Mouse (Mus musculus) kidney, adult 2 months (tissue): ENCODE results near the gene Rab20. TPM values are rescaled to one million over a fixed set of nuclear protein-coding genes. Genes with fewer than 3 reads are reported as not detected.
"Not testable (repeated sequence)": the region's sequence is repeated elsewhere in the genome, so short reads cannot be mapped to it uniquely, and the experiment has no call there.

ENCODE experiments used
- DNase-seq: peaks from one replicate; pipeline ENCODE4 v3.0.0; 2021
- H3K27ac ChIP-seq: fragments of 200-500 bp; 2 replicates; pipeline ENCODE4 v1.5.1; 2012; ENCODE audit warnings: low read depth, low read length, control low read depth, inconsistent platforms; ENCODE audit not compliant: insufficient read depth
- H3K27me3 ChIP-seq: fragments of 200-500 bp; replicated peaks from 2 replicates; pipeline ENCODE4 v1.6.1; 2012; ENCODE audit warnings: mild to moderate bottlenecking, moderate library complexity, low read length, inconsistent platforms; ENCODE audit not compliant: control insufficient read depth, insufficient read depth
- H3K36me3 ChIP-seq: fragments of 200-500 bp; 2 replicates; pipeline ENCODE4 v1.6.1; 2012; ENCODE audit warnings: mild to moderate bottlenecking, moderate library complexity, low read length, inconsistent platforms; ENCODE audit not compliant: control insufficient read depth, insufficient read depth
- H3K4me1 ChIP-seq: fragments of 200-500 bp; 2 replicates; pipeline ENCODE4 v1.6.1; 2011; ENCODE audit warnings: low read length; ENCODE audit not compliant: control insufficient read depth, insufficient read depth
- H3K4me3 ChIP-seq: fragments of 200-500 bp; 2 replicates; pipeline ENCODE4 v1.5.1; 2011; ENCODE audit warnings: mild to moderate bottlenecking, low read depth, low read length, control low read depth; ENCODE audit not compliant: insufficient read depth
- CTCF ChIP-seq: fragments of 200-500 bp; conservative IDR thresholded peaks from 2 replicates; pipeline ENCODE4 v1.5.1; 2011; ENCODE audit warnings: low read depth, mild to moderate bottlenecking, control low read depth, low read length, moderate library complexity, mixed read lengths; ENCODE audit not compliant: insufficient read depth, insufficient read length
- POLR2A ChIP-seq: fragments of 200-500 bp; IDR thresholded peaks from one replicate; pipeline ENCODE4 v1.6.1; 2011; ENCODE audit warnings: low read depth, low read length, control low read depth
- WGBS: fragments of 180-500 bp; shearing (Covaris S2); methylation state at CpG from one replicate; pipeline ENCODE4 v1.1.7; 2018; 5-methylcytosine and 5-hydroxymethylcytosine counted together
- polyA plus RNA-seq: library from polyadenylated mRNA; depleted of rRNA; stranded (reverse); fragments of >200 nt; gene quantifications from 2 replicates; pipeline ENCODE4 v1.2.3, GENCODE M21; 2012

The Rab20 gene
- polyA plus RNA-seq, 1 experiment = 76.5 TPM

DNA sequence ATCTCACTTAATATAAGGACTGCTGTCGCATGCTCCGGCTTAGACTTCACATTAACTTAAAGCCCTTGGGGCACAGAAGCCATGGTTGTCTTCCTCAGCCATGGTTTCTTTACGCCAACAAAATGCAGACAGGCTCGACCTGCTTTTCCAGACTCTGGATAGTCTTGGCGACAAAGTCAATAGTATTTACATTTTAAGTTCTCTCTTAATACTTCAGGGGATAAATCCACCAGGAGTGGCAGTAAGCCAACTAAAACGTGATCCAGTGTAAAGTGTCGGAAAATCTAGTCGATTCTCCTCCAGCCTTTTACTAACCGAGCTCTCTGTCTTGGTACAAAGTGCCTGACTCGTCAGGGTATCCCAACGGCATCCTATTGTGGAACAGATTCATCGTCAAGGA lies 19.8 kb upstream of the Rab20 start:
- DNase-seq = no peak
- WGBS = 53% methylated on average over 12 of the region's 12 CpGs
- Histone ChIP-seq H3K27me3 (no peaks in the 10 kb centered on the region), H3K4me1 (peaks cover 19% of the 10 kb centered on the region), H3K4me3 (peak overlapping the region; percentile 89), H3K27ac (no peak overlapping the region), H3K36me3 (no peaks in the 10 kb centered on the region)
- TF ChIP-seq CTCF (no peak), POLR2A (no peak)

DNA sequence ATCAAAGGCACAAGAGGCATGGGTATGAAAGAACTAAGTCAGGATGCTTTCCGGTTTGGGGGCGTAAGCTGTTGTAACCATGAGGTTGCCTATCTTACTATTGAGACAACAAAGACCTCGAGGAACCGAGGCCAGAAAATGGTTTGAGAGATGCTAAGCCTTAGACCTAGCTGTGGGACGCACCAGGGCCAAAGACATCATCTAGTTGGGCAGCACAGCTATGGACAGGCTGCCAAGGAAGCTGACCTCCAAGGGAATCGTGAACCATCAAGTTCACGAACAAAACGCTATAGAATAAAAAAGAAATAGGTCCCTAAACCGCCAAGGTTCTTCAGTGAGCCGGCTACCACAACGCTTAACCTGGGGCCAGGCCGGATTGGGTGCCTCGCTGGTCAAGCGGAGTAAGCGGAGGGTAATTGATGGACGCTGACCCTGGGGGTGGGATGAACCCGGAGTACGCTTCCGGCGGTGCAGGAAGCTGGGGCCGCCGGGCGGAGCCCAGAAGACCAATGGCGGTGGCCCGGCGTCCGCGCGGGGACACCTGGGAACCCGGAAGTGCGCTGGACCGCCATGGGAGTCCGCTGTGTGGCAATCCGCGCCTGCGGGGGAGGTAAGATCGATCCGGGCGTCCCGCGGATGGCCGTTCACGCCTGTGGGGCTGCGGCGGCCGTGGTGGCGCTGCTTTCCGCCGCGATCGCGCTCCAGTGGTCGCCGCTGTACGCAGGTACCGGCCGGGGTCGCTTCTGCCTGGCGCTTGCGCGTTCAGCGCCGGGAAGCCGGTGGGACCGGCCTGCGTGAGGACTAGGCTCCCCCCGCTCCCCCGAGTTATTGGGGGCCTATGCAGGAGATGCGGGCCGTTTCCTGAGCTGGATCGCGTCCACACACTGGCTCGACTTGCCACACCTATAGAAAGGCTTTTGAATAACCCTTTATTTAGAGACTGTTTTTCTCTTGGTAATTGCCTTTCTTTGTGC lies 18.8 kb upstream of the Rab20 start, which contains the start of gene Naxd:
Gene Naxd, plus strand, starts transcription at position 490 of the 974 bp plus-strand sequence.
- DNase-seq = peak; percentile 96
- Histone ChIP-seq H3K27me3 (no peaks in the 10 kb centered on the region), H3K27ac (peak within 1 kb of the TSS; percentile 66), H3K36me3 (no peaks in the 10 kb centered on the region), H3K4me1 (peaks cover 19% of the 10 kb centered on the region), H3K4me3 (peak within 1 kb of the TSS; percentile 89)
- no peak for TF ChIP-seq CTCF
- TF ChIP-seq POLR2A = peak; percentile 27
- 3% methylated on average over 73 of the region's 73 CpGs for WGBS

DNA sequence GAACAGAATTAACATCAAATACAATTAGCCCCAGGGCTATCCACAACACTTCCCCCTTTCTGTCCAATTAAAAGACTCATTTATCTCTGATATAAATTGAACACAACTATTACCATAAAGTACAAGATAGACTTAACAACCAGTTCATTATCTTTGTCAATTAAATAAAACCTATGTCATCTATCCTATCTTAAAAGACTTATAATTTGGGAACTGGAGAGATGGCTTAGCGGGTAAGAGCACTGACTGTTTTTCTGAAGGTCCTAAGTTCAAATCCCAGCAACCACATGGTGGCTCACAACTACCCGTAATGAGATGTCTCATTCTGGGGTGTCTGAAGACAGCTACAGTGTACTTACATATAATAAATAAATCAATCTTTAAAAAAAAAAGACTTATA lies 13.8 kb upstream of the Rab20 start:
- H3K4me3 ChIP-seq, H3K4me1 ChIP-seq, H3K27me3 ChIP-seq, H3K27ac ChIP-seq, H3K36me3 ChIP-seq, DNase-seq: not testable (repeated sequence)
- WGBS = 91% methylated on average over 2 of the region's 2 CpGs

DNA sequence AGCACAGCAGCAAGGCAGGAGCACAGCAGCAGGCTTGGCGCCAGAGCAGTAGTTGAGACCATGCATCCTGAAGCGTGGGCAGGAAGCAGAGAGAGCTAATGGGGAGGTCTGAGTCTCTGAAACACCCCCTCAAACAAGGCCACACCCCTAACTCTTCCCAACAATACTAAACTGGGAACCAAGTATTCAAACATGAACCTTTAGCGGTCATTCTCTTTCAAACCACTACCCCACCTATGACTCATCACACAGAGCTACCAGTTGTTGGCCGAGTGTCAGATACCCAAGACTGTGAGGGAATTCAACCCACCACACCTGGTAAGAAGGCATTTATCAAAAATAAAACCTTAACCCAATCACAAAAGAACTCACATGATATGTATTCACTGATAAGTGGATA lies 8.7 kb upstream of the Rab20 start:
- Histone ChIP-seq H3K4me1 (peaks cover 2% of the 10 kb centered on the region), H3K27ac (no peak overlapping the region), H3K4me3 (no peak overlapping the region), H3K27me3 (no peaks in the 10 kb centered on the region), H3K36me3 (no peaks in the 10 kb centered on the region)
- WGBS = 43% methylated on average over 4 of the region's 4 CpGs
- TF ChIP-seq CTCF (no peak), POLR2A (no peak)
- no peak for DNase-seq

DNA sequence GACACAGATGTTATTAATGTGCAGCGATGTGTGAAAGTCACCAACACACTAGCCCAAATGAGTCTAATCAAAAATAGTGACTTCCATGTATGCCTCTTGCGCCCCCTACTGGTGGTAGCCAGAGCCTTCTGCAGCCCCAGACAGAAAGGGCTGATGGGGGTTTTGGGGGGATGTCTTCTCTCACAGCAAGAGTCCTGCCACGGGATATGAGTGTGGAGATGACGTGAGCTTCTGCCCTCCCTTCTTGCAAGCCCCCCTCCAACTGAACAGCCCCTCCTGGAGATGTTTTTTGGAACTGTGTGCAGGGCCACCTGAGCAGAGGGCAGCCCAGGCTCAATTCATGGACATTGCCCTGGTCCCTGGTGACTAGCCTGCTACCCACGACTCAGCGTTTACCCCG lies 7.6 kb upstream of the Rab20 start:
- Histone ChIP-seq H3K4me1 (peaks cover 11% of the 10 kb centered on the region), H3K4me3 (no peak overlapping the region), H3K27ac (no peak overlapping the region), H3K27me3 (no peaks in the 10 kb centered on the region), H3K36me3 (no peaks in the 10 kb centered on the region)
- TF ChIP-seq CTCF = peak; percentile 89
- no peak for TF ChIP-seq POLR2A
- peak; percentile 81 for DNase-seq
- 12% methylated on average over 7 of the region's 7 CpGs for WGBS

DNA sequence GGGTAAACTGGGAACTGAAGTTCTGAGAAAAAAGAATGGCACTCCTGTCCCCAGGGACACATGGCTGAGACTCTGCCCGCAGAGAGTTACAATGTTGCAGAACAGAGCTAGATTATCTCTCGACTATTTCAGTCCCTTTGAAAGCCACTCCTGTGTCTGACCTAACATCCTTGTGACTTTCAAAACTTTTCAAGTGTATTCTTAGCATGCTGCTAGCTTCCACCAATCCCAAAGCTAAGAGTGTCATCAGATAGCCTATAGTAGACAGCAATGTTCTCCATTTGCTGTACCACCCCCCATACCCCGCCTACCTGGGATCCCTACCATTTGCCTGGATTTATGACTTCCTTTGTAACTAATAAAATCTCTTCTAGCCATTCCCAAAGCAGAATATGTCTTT lies 4.0 kb upstream of the Rab20 start:
- no peak overlapping the region for H3K4me3 ChIP-seq
- DNase-seq = peak; percentile 36
- no peaks in the 10 kb centered on the region for H3K27me3 ChIP-seq
- no peaks in the 10 kb centered on the region for H3K36me3 ChIP-seq
- TF ChIP-seq CTCF (no peak), POLR2A (no peak)
- H3K4me1 ChIP-seq = peaks cover 16% of the 10 kb centered on the region
- WGBS = 53% methylated on average over 3 of the region's 3 CpGs
- peak overlapping the region; percentile 42; the same call in 1 of the 2 replicates for H3K27ac ChIP-seq

DNA sequence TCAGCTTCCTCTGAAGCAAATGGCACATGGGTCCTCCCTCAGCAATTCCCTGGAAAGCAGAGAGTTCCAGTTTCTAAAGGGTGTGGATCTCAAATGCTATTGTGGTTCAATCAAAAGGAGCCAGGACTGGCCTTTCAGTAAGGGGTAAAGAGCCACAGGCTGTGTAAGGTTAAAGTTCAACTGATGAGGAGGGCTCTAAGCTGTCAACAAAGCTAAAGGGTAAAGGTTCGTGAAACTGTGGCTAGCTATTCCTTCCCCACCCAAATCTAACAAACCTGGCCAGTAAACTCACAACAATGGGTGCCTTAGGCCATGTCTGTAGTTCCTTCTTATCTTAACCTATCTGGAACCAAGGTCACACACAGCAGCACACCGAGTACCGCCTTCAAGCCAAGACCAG lies 3.4 kb upstream of the Rab20 start:
- 25% methylated on average over 3 of the region's 3 CpGs for WGBS
- Histone ChIP-seq H3K36me3 (no peaks in the 10 kb centered on the region), H3K4me1 (peaks cover 16% of the 10 kb centered on the region), H3K27me3 (no peaks in the 10 kb centered on the region), H3K4me3 (no peak overlapping the region), H3K27ac (peak overlapping the region; percentile 42; the same call in 1 of the 2 replicates)
- DNase-seq = peak; percentile 58
- no peak for TF ChIP-seq CTCF
- no peak for TF ChIP-seq POLR2A
